Mouse (Mus musculus) C2C12 (cell line): ENCODE data around the gene Foxl1.

Source experiments
- CEBPB ChIP-seq: IDR thresholded peaks from one replicate; pipeline ENCODE4 v1.6.1; 2011; ENCODE audit warnings: low read depth, mild to moderate bottlenecking, control low read depth, moderate library complexity
- CTCF ChIP-seq: IDR thresholded peaks from one replicate; pipeline ENCODE4 v1.5.1; 2011; ENCODE audit not compliant: control insufficient read depth, insufficient read depth, insufficient read length
- MAX ChIP-seq: IDR thresholded peaks from one replicate; pipeline ENCODE4 v1.6.1; 2011; ENCODE audit warnings: mild to moderate bottlenecking, control low read depth
- MYOD1 ChIP-seq: IDR thresholded peaks from one replicate; pipeline ENCODE4 v1.6.1; 2011; ENCODE audit warnings: low read depth; ENCODE audit not compliant: control insufficient read depth, insufficient read length
- USF1 ChIP-seq: IDR thresholded peaks from one replicate; pipeline ENCODE4 v1.6.1; 2011; ENCODE audit warnings: low read depth, mild to moderate bottlenecking, control low read depth, moderate library complexity

DNA sequence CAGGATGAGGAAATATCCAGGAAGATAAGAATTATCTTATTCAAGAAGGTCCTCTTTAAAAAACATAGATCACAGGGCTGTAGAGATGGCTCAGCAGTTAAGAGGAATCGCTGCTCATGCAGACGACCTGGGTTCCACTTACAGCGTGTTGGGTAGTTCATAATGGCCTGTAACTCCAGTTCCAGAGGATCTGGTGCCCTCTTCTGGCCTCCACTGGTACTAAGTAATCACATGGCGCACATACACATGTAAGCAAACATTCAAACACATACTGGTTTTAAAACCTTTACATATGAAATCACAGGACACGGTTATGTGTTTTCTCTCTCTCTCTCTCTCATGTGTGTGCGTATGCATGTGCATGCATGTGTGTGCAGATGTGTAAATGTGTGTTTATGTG is 9.1 kb downstream of the Foxl1 start:
- no peak for TF ChIP-seq CTCF
- no peak for TF ChIP-seq MAX
- no peak for TF ChIP-seq MYOD1
- TF ChIP-seq USF1, result no peak
- no peak for TF ChIP-seq CEBPB
